Mouse (Mus musculus) liver, embryonic 15.5 days (tissue): ENCODE results near the gene Stxbp2. TPM values are rescaled to one million over a fixed set of nuclear protein-coding genes. Genes with fewer than 3 reads are reported as not detected.

Experiments used
- ATAC-seq: fragments of 200-750 bp; cut with Nextera tagmentation; 2 replicates; pipeline ENCODE4 v1.8.0; 2017; ENCODE audit warnings: moderate number of reproducible peaks, mild to moderate bottlenecking, moderate library complexity; ENCODE audit not compliant: insufficient read depth
- H3K27ac ChIP-seq: fragments of 300-500 bp; sonication (generic); replicated peaks from 2 replicates; pipeline ENCODE4 v1.5.1; 2015; ENCODE audit warnings: mild to moderate bottlenecking, inconsistent platforms
- H3K27me3 ChIP-seq: fragments of 300-500 bp; sonication (generic); 2 replicates; pipeline ENCODE4 v1.6.1; 2015; ENCODE audit warnings: mild to moderate bottlenecking, inconsistent platforms
- H3K36me3 ChIP-seq: fragments of 300-500 bp; sonication (generic); replicated peaks from 2 replicates; pipeline ENCODE4 v1.6.1; 2015; ENCODE audit warnings: moderate library complexity, mild to moderate bottlenecking, inconsistent platforms
- H3K4me1 ChIP-seq: fragments of 300-500 bp; sonication (generic); replicated peaks from 2 replicates; pipeline ENCODE4 v1.6.1; 2015; ENCODE audit warnings: inconsistent platforms
- H3K4me2 ChIP-seq: fragments of 300-500 bp; sonication (generic); 2 replicates; pipeline ENCODE4 v1.6.1; 2015; ENCODE audit warnings: moderate library complexity, mild to moderate bottlenecking, inconsistent platforms
- H3K4me3 ChIP-seq: fragments of 300-500 bp; sonication (generic); replicated peaks from 2 replicates; pipeline ENCODE4 v1.5.1; 2015; ENCODE audit warnings: mild to moderate bottlenecking, inconsistent platforms
- H3K9ac ChIP-seq: fragments of 300-500 bp; sonication (generic); 2 replicates; pipeline ENCODE4 v1.6.1; 2015; ENCODE audit warnings: moderate library complexity, mild to moderate bottlenecking, inconsistent platforms
- H3K9me3 ChIP-seq: fragments of 300-500 bp; sonication (generic); replicated peaks from 2 replicates; pipeline ENCODE4 v1.6.1; 2016; ENCODE audit warnings: inconsistent platforms
- WGBS: fragments of 180-500 bp; shearing (Covaris S2); methylation state at CpG from one replicate; pipeline ENCODE4 v1.1.7; 2015; ENCODE audit warnings: mixed read lengths; ENCODE audit not compliant: insufficient replicate concordance; 5-methylcytosine and 5-hydroxymethylcytosine counted together
- polyA plus RNA-seq: library from polyadenylated mRNA; unstranded; fragments of >200 nt; fragmentation: Nextera tagmentation; extraction: Ambion mirVana; gene quantifications from 2 replicates; pipeline ENCODE4 v1.2.1, GENCODE M21; 2015

Gene Stxbp2
- polyA plus RNA-seq, 1 experiment from 2014 or later, result 50.7 TPM

GRCm38 (mm10) chr8:3645804-3646203 is 15.0 kb downstream of the Stxbp2 start:
- Histone ChIP-seq H3K9me3 (no peaks in the 10 kb centered on the region), H3K4me3 (no peak overlapping the region), H3K4me1 (peaks cover 7% of the 10 kb centered on the region; the same call in 1 of the 2 replicates), H3K27ac (no peak overlapping the region), H3K36me3 (peaks cover 23% of the 10 kb centered on the region), H3K9ac (no peak overlapping the region), H3K27me3 (no peaks in the 10 kb centered on the region), H3K4me2 (no peak overlapping the region)
- ATAC-seq, result peak; percentile 63
- 8% methylated on average over 5 of the region's 5 CpGs for WGBS

- Histone ChIP-seq H3K4me1 (peaks cover 7% of the 10 kb centered on the region; the same call in 1 of the 2 replicates), H3K4me2 (no peak overlapping the region), H3K27me3 (no peaks in the 10 kb centered on the region), H3K4me3 (no peak overlapping the region), H3K9ac (no peak overlapping the region), H3K9me3 (no peaks in the 10 kb centered on the region), H3K36me3 (peaks cover 11% of the 10 kb centered on the region; the same call in 1 of the 2 replicates), H3K27ac (no peak overlapping the region)
- 58% methylated on average over 6 of the region's 6 CpGs for WGBS
- ATAC-seq, result no peak
Observed at GRCm38 (mm10) chr8:3646824-3647531, 16.2 kb downstream of the Stxbp2 start.

GRCm38 (mm10) chr8:3647561-3647960 is 16.8 kb downstream of the Stxbp2 start:
- Histone ChIP-seq H3K4me3 (no peak overlapping the region), H3K27me3 (no peaks in the 10 kb centered on the region), H3K9me3 (no peaks in the 10 kb centered on the region), H3K36me3 (peaks cover 7% of the 10 kb centered on the region; the same call in 1 of the 2 replicates), H3K9ac (no peak overlapping the region), H3K4me1 (peaks cover 7% of the 10 kb centered on the region; the same call in 1 of the 2 replicates), H3K4me2 (no peak overlapping the region), H3K27ac (no peak overlapping the region)
- ATAC-seq, result no peak
- WGBS, result 47% methylated on average over 4 of the region's 4 CpGs

- no peaks in the 10 kb centered on the region for H3K36me3 ChIP-seq
- H3K27ac ChIP-seq, result no peak overlapping the region
- H3K27me3 ChIP-seq, result no peaks in the 10 kb centered on the region
- 38% methylated on average over 2 of the region's 2 CpGs for WGBS
- H3K9ac ChIP-seq, result no peak overlapping the region
- ATAC-seq, result no peak
- no peaks in the 10 kb centered on the region for H3K9me3 ChIP-seq
- peak overlapping the region; percentile 21; the same call in 1 of the 2 replicates for H3K4me2 ChIP-seq
- no peak overlapping the region for H3K4me3 ChIP-seq
- H3K4me1 ChIP-seq, result peaks cover 7% of the 10 kb centered on the region; the same call in 1 of the 2 replicates
Observed at GRCm38 (mm10) chr8:3648268-3648667, 17.5 kb downstream of the Stxbp2 start.

- Histone ChIP-seq H3K9ac (no peak overlapping the region), H3K4me3 (no peak overlapping the region), H3K27me3 (no peaks in the 10 kb centered on the region), H3K9me3 (no peaks in the 10 kb centered on the region), H3K4me1 (peaks cover 7% of the 10 kb centered on the region; the same call in 1 of the 2 replicates), H3K36me3 (no peaks in the 10 kb centered on the region), H3K27ac (0 out of 2 replicates have a peak overlapping the region, but pooled peaks have one; percentile 19), H3K4me2 (0 out of 2 replicates have a peak overlapping the region, but pooled peaks have one; percentile 21)
- WGBS, result 39% methylated on average over 1 of the region's 1 CpGs
- no peak for ATAC-seq
Observed at GRCm38 (mm10) chr8:3648990-3649389, 18.2 kb downstream of the Stxbp2 start.

GRCm38 (mm10) chr8:3652845-3653244 is 22.1 kb downstream of the Stxbp2 start:
- Histone ChIP-seq H3K4me1 (no peaks in the 10 kb centered on the region), H3K4me2 (no peak overlapping the region), H3K9ac (no peak overlapping the region), H3K27ac (no peak overlapping the region), H3K36me3 (no peaks in the 10 kb centered on the region), H3K27me3 (0 out of 2 replicates have a peak, but pooled peaks cover 4% of the 10 kb centered on the region), H3K9me3 (no peaks in the 10 kb centered on the region), H3K4me3 (no peak overlapping the region)
- 32% methylated on average over 3 of the region's 3 CpGs for WGBS
- no peak for ATAC-seq

- H3K4me3 ChIP-seq, result no peak overlapping the region
- no peak for ATAC-seq
- no peaks in the 10 kb centered on the region for H3K9me3 ChIP-seq
- no peak overlapping the region for H3K27ac ChIP-seq
- WGBS, result 60% methylated on average over 11 of the region's 11 CpGs
- no peaks in the 10 kb centered on the region for H3K4me1 ChIP-seq
- no peak overlapping the region for H3K9ac ChIP-seq
- no peak overlapping the region for H3K4me2 ChIP-seq
- H3K36me3 ChIP-seq, result no peaks in the 10 kb centered on the region
- 0 out of 2 replicates have a peak, but pooled peaks cover 4% of the 10 kb centered on the region for H3K27me3 ChIP-seq
Observed at GRCm38 (mm10) chr8:3654726-3655508, 24.2 kb downstream of the Stxbp2 start.

- H3K4me1 ChIP-seq, result no peaks in the 10 kb centered on the region
- 53% methylated on average over 3 of the region's 3 CpGs for WGBS
- H3K27me3 ChIP-seq, result 0 out of 2 replicates have a peak, but pooled peaks cover 4% of the 10 kb centered on the region
Observed at GRCm38 (mm10) chr8:3655526-3655925, 24.8 kb downstream of the Stxbp2 start, which contains the start of gene Retn. Gene Retn, plus strand, starts transcription at chr8:3655770.

GRCm38 (mm10) chr8:3656725-3657381 is 26.1 kb downstream of the Stxbp2 start:
- WGBS, result 20% methylated on average over 7 of the region's 7 CpGs
- no peaks in the 10 kb centered on the region for H3K36me3 ChIP-seq
- no peak overlapping the region for H3K4me3 ChIP-seq
- 0 out of 2 replicates have a peak, but pooled peaks cover 4% of the 10 kb centered on the region for H3K27me3 ChIP-seq
- no peak overlapping the region for H3K9ac ChIP-seq
- H3K4me2 ChIP-seq, result no peak overlapping the region
- ATAC-seq, result no peak
- no peaks in the 10 kb centered on the region for H3K9me3 ChIP-seq
- H3K4me1 ChIP-seq, result no peaks in the 10 kb centered on the region
- no peak overlapping the region for H3K27ac ChIP-seq

More at GRCm38 (mm10) chr8:3655526-3655925, 24.8 kb downstream of the Stxbp2 start, which contains the start of gene Retn:
- H3K9ac ChIP-seq, result no peak within 1 kb of the TSS
- ATAC-seq, result no peak
- no peaks in the 10 kb centered on the region for H3K36me3 ChIP-seq
- no peaks in the 10 kb centered on the region for H3K9me3 ChIP-seq
- no peak within 1 kb of the TSS for H3K4me2 ChIP-seq
- H3K4me3 ChIP-seq, result no peak within 1 kb of the TSS
- no peak within 1 kb of the TSS for H3K27ac ChIP-seq

- H3K36me3 ChIP-seq, result no peaks in the 10 kb centered on the region
- no peaks in the 10 kb centered on the region for H3K4me1 ChIP-seq
- no peak overlapping the region for H3K4me3 ChIP-seq
- 31% methylated on average over 8 of the region's 8 CpGs for WGBS
- H3K27me3 ChIP-seq, result 0 out of 2 replicates have a peak, but pooled peaks cover 4% of the 10 kb centered on the region
- H3K27ac ChIP-seq, result no peak overlapping the region
- ATAC-seq, result no peak; the same call in 1 of the 2 replicates
- no peak overlapping the region for H3K9ac ChIP-seq
- H3K9me3 ChIP-seq, result no peaks in the 10 kb centered on the region
- no peak overlapping the region for H3K4me2 ChIP-seq
Observed at GRCm38 (mm10) chr8:3660889-3661288, 30.1 kb downstream of the Stxbp2 start.
